Mouse (Mus musculus) megakaryocyte, embryonic 14.5 days (primary cell): ENCODE results near the gene Wdfy4.

Source experiments
- FLI1 ChIP-seq: IDR thresholded peaks from 2 replicates; pipeline ENCODE4 v1.6.1; 2012; ENCODE audit warnings: low read length, inconsistent platforms, mixed read lengths
- GATA1 ChIP-seq: IDR thresholded peaks from 3 replicates; pipeline ENCODE4 v1.6.1; 2012; ENCODE audit warnings: mixed read lengths, low read length, inconsistent platforms, borderline replicate concordance

DNA sequence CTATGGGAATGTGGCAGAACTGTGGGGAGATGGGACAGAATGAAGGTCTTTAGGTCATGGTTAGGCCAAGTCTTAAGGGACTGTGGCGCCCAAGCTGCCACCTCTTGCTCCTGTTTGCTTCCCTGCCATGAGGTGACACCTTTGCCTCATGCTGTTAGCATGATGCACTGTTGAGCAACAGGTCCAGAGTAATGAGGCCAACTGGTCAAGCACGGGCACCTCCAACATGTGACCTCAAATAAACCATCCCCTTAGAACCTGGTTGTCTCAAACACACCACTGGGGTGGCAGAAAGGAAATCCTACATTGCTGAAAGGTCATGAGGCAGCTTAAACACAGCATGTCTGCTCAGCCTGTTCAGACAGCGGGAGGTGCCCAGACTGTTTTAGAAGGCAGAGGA, 166.3 kb downstream of the Wdfy4 start:
- no peak for TF ChIP-seq GATA1
- no peak for TF ChIP-seq FLI1
